Comparison of ENCODE assay signal across 26 mouse cellular contexts in genomic region chr10:20381352-20381751, GRCm38 (mm10). TPM values are rescaled to one million over a fixed set of nuclear protein-coding genes. Genes with fewer than 3 reads are reported as not detected.
A peak's percentile ranks its signal among the peaks of the same experiment; 100 is the strongest.
DNase-seq lines count a peak whose midpoint lies in the region; ATAC-seq and TF ChIP-seq lines count a peak whose summit lies in the region.
"Had no signal": no experiment of that assay in that cellular context is flagged by ENCODE, and none has a peak within 500 bp of the region (broad histone marks: within the 10 kb centered on the region; RNA-seq: fewer than 3 reads in every experiment).

No protein-coding gene starts in this region.

- no peak overlapping the region for H3K9ac ChIP-seq in heart, adult 2 months (ENCODE audit: low read depth, low read length)
- H3K9ac ChIP-seq in MEL (ENCODE audit: control insufficient read depth, low read depth, low read length, poor library complexity, severe bottlenecking): no peak overlapping the region
- H3K9ac ChIP-seq in midbrain, embryonic 14.5 days (replicated peaks; ENCODE audit: low read length): no peak overlapping the region
- H3K9ac ChIP-seq: forebrain, embryonic 13.5 days; forebrain, postnatal 0 days; heart, embryonic 12.5 days; heart, embryonic 15.5 days; hindbrain, embryonic 13.5 days; intestine, embryonic 15.5 days had no signal

- no peaks in the 10 kb centered on the region for H3K9me3 ChIP-seq in MEL (replicated peaks; ENCODE audit: insufficient read depth, low read length)
- H3K9me3 ChIP-seq in midbrain, embryonic 14.5 days (ENCODE audit: control insufficient read depth, low read length): no peaks in the 10 kb centered on the region
- H3K9me3 ChIP-seq: forebrain, embryonic 10.5 days; forebrain, embryonic 13.5 days; heart, embryonic 12.5 days; heart, embryonic 15.5 days; hindbrain, embryonic 10.5 days; hindbrain, embryonic 13.5 days; intestine, embryonic 15.5 days had no signal

- peak; percentile 73 for DNase-seq in heart, adult 11 months
- no peak for DNase-seq in heart, adult 2 months
- no peak for DNase-seq in MEL (ENCODE audit: low read depth, low spot score)
- DNase-seq in midbrain, embryonic 14.5 days: no peak
- no peak for DNase-seq in cerebellum, postnatal 25 days
- DNase-seq: adrenal gland, adult 2 months; adrenal gland, postnatal 14 days; B cell, adult 2 months; cerebellum, postnatal 36 days; embryo, embryonic 11 days; gastrocnemius, postnatal 25 days; heart, postnatal 10 days; heart, postnatal 36 days; kidney, adult 11 months had no signal

- no peak for TF ChIP-seq EP300 in heart, adult 2 months (IDR thresholded peaks at IDR 0.05; ENCODE audit: insufficient read depth, low read depth, low read length)
- no peak for TF ChIP-seq EP300 in MEL (IDR thresholded peaks at IDR 0.05; ENCODE audit: low read depth in 1 of 2, low read length in 2 of 2)

- H3K27me3 ChIP-seq in heart, adult 2 months (ENCODE audit: control insufficient read depth, insufficient read depth, low read length): no peaks in the 10 kb centered on the region
- H3K27me3 ChIP-seq in MEL (ENCODE audit: control insufficient read depth in 1 of 2, insufficient read depth in 2 of 2, low read length in 2 of 2): peaks cover 0 to 4% of the 10 kb centered on the region in 2 experiments; a peak in 3 of 4 replicates
- H3K27me3 ChIP-seq in midbrain, embryonic 14.5 days (ENCODE audit: control insufficient read depth, insufficient read depth, low read length): no peaks in the 10 kb centered on the region
- H3K27me3 ChIP-seq: forebrain, embryonic 13.5 days; heart, embryonic 12.5 days; heart, embryonic 15.5 days; hindbrain, embryonic 13.5 days; intestine, embryonic 15.5 days had no signal

- H3K27ac ChIP-seq in heart, adult 2 months: no peak overlapping the region
- H3K27ac ChIP-seq in MEL (ENCODE audit: control insufficient read depth, low read depth, low read length): no peak overlapping the region
- H3K27ac ChIP-seq in midbrain, embryonic 14.5 days (replicated peaks; ENCODE audit: low read depth, low read length): no peak overlapping the region
- H3K27ac ChIP-seq: forebrain, embryonic 10.5 days; forebrain, embryonic 13.5 days; heart, embryonic 15.5 days; hindbrain, embryonic 10.5 days; hindbrain, embryonic 13.5 days; intestine, embryonic 15.5 days had no signal

- no peaks in the 10 kb centered on the region for H3K79me2 ChIP-seq in heart, adult 2 months (replicated peaks; ENCODE audit: control insufficient read depth, insufficient read depth, low read length)
- H3K79me2 ChIP-seq in MEL (ENCODE audit: control insufficient read depth, insufficient read depth, low read length, poor library complexity): no peaks in the 10 kb centered on the region

- H3K4me2 ChIP-seq in midbrain, embryonic 14.5 days (ENCODE audit: low read length): no peak overlapping the region
- H3K4me2 ChIP-seq: forebrain, embryonic 13.5 days; heart, embryonic 12.5 days; heart, embryonic 15.5 days; hindbrain, embryonic 13.5 days; intestine, embryonic 15.5 days had no signal

- intact Hi-C loops in heart, adult 2 months (cut with DNase I): no loop called here

- peaks cover 2% of the 10 kb centered on the region; the same call in 1 of the 2 replicates for H3K4me1 ChIP-seq in heart, adult 2 months (ENCODE audit: control insufficient read depth, insufficient read depth, low read length)
- no peaks in the 10 kb centered on the region for H3K4me1 ChIP-seq in MEL (ENCODE audit: control insufficient read depth in 1 of 2, insufficient read depth in 2 of 2, low read length in 2 of 2)
- 0 out of 2 replicates have a peak, but pooled peaks cover 11% of the 10 kb centered on the region for H3K4me1 ChIP-seq in midbrain, embryonic 14.5 days (ENCODE audit: control insufficient read depth, insufficient read depth, low read length)

- H3K4me3 ChIP-seq in heart, adult 2 months: no peak overlapping the region
- H3K4me3 ChIP-seq in MEL (ENCODE audit: control insufficient read depth in 1 of 2, insufficient read depth in 1 of 2, low read depth in 2 of 2, low read length in 2 of 2): no peak overlapping the region
- H3K4me3 ChIP-seq in midbrain, embryonic 14.5 days (replicated peaks; ENCODE audit: low read depth, low read length): no peak overlapping the region
- H3K4me3 ChIP-seq: forebrain, embryonic 10.5 days; forebrain, embryonic 13.5 days; heart, embryonic 12.5 days; heart, embryonic 15.5 days; hindbrain, embryonic 10.5 days; hindbrain, embryonic 13.5 days; intestine, embryonic 15.5 days had no signal

- no peak for TF ChIP-seq POLR2A in heart, adult 2 months (IDR thresholded peaks at IDR 0.05; ENCODE audit: insufficient read depth, low read depth, low read length)
- TF ChIP-seq POLR2A in MEL (IDR thresholded peaks at IDR 0.05; ENCODE audit: control insufficient read depth in 1 of 2, insufficient read depth in 1 of 2, low read depth in 1 of 2, low read length in 2 of 2, poor library complexity in 1 of 2): no peak

- ATAC-seq in monocyte, adult 5-6 weeks (replicated peaks; ENCODE audit: insufficient number of reproducible peaks, low FRiP score, low TSS enrichment, poor library complexity, severe bottlenecking): 0 out of 2 replicates have a peak, but pooled peaks have one; percentile 56
- ATAC-seq in midbrain, embryonic 14.5 days (ENCODE audit: low FRiP score, low TSS enrichment): no peak
- ATAC-seq: hindbrain, embryonic 16.5 days; intestine, embryonic 15.5 days; Patski had no signal

- TF ChIP-seq RAD21 in MEL (IDR thresholded peaks at IDR 0.05; ENCODE audit: low read depth, low read length): no peak

- H3K36me3 ChIP-seq in heart, adult 2 months (ENCODE audit: control insufficient read depth, insufficient read depth, low read length): no peaks in the 10 kb centered on the region
- H3K36me3 ChIP-seq in MEL (ENCODE audit: control insufficient read depth in 1 of 2, insufficient read depth in 2 of 2, low read length in 2 of 2): no peaks in the 10 kb centered on the region
- H3K36me3 ChIP-seq in midbrain, embryonic 14.5 days (ENCODE audit: control insufficient read depth, insufficient read depth, low read length): no peaks in the 10 kb centered on the region
- H3K36me3 ChIP-seq: forebrain, embryonic 10.5 days; heart, embryonic 12.5 days; heart, embryonic 15.5 days; hindbrain, embryonic 10.5 days; hindbrain, embryonic 13.5 days; intestine, embryonic 15.5 days had no signal

- WGBS in heart, adult 2 months: 81% methylated on average over 3 of the region's 3 CpGs
- WGBS in midbrain, embryonic 14.5 days: 85% methylated on average over 3 of the region's 3 CpGs

- TF ChIP-seq CTCF in heart, adult 2 months (IDR thresholded peaks at IDR 0.05): no peak
- TF ChIP-seq CTCF in MEL (IDR thresholded peaks at IDR 0.05 in 2 of 3, conservative IDR thresholded peaks at IDR 0.05 in 1 of 3; ENCODE audit: control insufficient read depth in 1 of 3, insufficient read depth in 1 of 3, low read depth in 2 of 3, low read length in 3 of 3, poor library complexity in 1 of 3, severe bottlenecking in 1 of 3): no peak

TF ChIP-seq in MEL, 35 proteins besides CTCF, POLR2A, EP300 and RAD21:
- TF ChIP-seq JUND (IDR thresholded peaks at IDR 0.05; ENCODE audit: low read depth, low read length) (no peak), TAL1 (IDR thresholded peaks at IDR 0.05; ENCODE audit: low read length) (no peak), TBP (IDR thresholded peaks at IDR 0.05; ENCODE audit: low read depth, low read length) (0 out of 2 replicates have a peak, but pooled peaks have one; percentile 23), CHD2 (IDR thresholded peaks at IDR 0.05; ENCODE audit: low read length) (no peak)
TF ChIP-seq in MEL: peak in this region for 1.

RNA-seq across cellular contexts. Expression of gene Mtfr2, which starts 33.8 kb away (rescaled TPM):
- total RNA-seq in heart, adult 2 months (2021): not detected
- polyA plus RNA-seq in heart, adult 2 months (2012; rRNA removed): 0.12 and 0.38 TPM in 2 replicates
- 10.3 and 10.8 TPM in 2 replicates for total RNA-seq in MEL (2012; rRNA removed)
- polyA plus RNA-seq in MEL (2012; ENCODE audit: insufficient read depth in 1 of 2, insufficient read length in 2 of 2, low read depth in 1 of 2, low replicate concordance in 2 of 2, missing spikeins in 1 of 2): 10 to 100 TPM in 1 of 2 experiments, not detected in 1; 17.1 TPM
- 0.48 to 0.87 TPM in 2 of 3 replicates, not detected in the other for total RNA-seq in monocyte, adult 5-6 weeks (2017)
- 0.47 and 0.68 TPM in 2 replicates for polyA plus RNA-seq in midbrain, embryonic 14.5 days (2014; fragmentation: Nextera tagmentation; extraction: Ambion mirVana)
- total RNA-seq: gastrocnemius, adult 8-10 months; gastrocnemius, postnatal 25 days had no signal
